Comparison of ENCODE assay signal across 26 mouse cellular contexts in the genomic region with DNA sequence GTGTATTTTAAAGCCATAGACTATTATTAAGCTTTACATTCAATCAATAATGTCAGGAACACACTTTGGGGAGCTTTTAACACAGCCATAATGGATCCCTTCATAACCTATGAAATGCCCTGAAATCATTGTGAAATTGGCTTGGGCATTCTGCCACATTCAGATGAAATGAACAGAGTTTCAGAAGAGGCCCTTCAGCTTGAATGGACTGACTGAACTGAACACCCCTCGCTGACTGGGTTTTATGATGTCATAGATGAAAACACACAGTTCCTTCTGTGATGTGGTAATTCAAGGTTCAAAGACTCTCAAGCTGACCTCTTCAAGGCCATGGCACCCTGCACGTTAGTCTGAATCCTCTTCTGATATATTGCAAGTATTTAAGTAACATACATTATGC.
DNase-seq lines count a peak whose midpoint lies in the region; ATAC-seq and TF ChIP-seq lines count a peak whose summit lies in the region.
"Had no signal": no experiment of that assay in that cellular context is flagged by ENCODE, and none has a peak within 500 bp of the region (broad histone marks: within the 10 kb centered on the region; RNA-seq: fewer than 3 reads in every experiment).

No protein-coding gene starts in this region.

- H3K4me2 ChIP-seq in forebrain, embryonic 14.5 days (ENCODE audit: low read length): no peak overlapping the region
- no peak overlapping the region for H3K4me2 ChIP-seq in forebrain, embryonic 11.5 days (ENCODE audit: low read depth, low read length, severe bottlenecking)
- H3K4me2 ChIP-seq in lung, postnatal 0 days (replicated peaks; ENCODE audit: low read depth, low read length): no peak overlapping the region
- H3K4me2 ChIP-seq: embryonic facial prominence, embryonic 15.5 days; hindbrain, embryonic 13.5 days; intestine, embryonic 15.5 days had no signal

- no peak overlapping the region for H3K9ac ChIP-seq in forebrain, embryonic 14.5 days (ENCODE audit: low read length)
- H3K9ac ChIP-seq in forebrain, embryonic 11.5 days (ENCODE audit: low read length): no peak overlapping the region
- H3K9ac ChIP-seq in lung, postnatal 0 days (replicated peaks; ENCODE audit: low read depth): no peak overlapping the region
- H3K9ac ChIP-seq: embryonic facial prominence, embryonic 15.5 days; hindbrain, embryonic 13.5 days; intestine, embryonic 15.5 days had no signal

- peak; percentile 36 for DNase-seq in adrenal gland, postnatal 10 days
- DNase-seq in adrenal gland, adult 8-10 months: no peak
- DNase-seq in forebrain, embryonic 14.5 days (ENCODE audit: low spot score): peak; percentile 24
- no peak for DNase-seq in forebrain, embryonic 11.5 days (ENCODE audit: low spot score)
- DNase-seq in lung, postnatal 0 days (ENCODE audit: low spot score): peak; percentile 47
- DNase-seq in lung, postnatal 4 days: no peak
- peak; percentile 76 for DNase-seq in Muller cell, postnatal 12 days (ENCODE audit: inconsistent ontology term)
- no peak for DNase-seq in layer of hippocampus, postnatal 10 days (ENCODE audit: low spot score in 2 of 2)
- DNase-seq: adrenal gland, postnatal 36 days; B cell, adult 2 months; cerebellum, adult 11 months; cerebellum, adult 8-10 months; cerebellum, postnatal 25 days; gastrocnemius, postnatal 10 days; heart, adult 18-20 months; heart, postnatal 10 days; heart, postnatal 4 days had no signal

- no peak for TF ChIP-seq EP300 in lung, postnatal 0 days (IDR thresholded peaks at IDR 0.05)

- H3K4me1 ChIP-seq in forebrain, embryonic 14.5 days (ENCODE audit: control insufficient read depth, insufficient read depth, low read length): no peaks in the 10 kb centered on the region
- H3K4me1 ChIP-seq in forebrain, embryonic 11.5 days (replicated peaks; ENCODE audit: control insufficient read depth, insufficient read depth, low read length): no peaks in the 10 kb centered on the region
- no peaks in the 10 kb centered on the region for H3K4me1 ChIP-seq in lung, postnatal 0 days (ENCODE audit: insufficient read depth, low read depth, low read length)
- H3K4me1 ChIP-seq: embryonic facial prominence, embryonic 15.5 days; forebrain, embryonic 10.5 days; heart, embryonic 10.5 days; hindbrain, embryonic 13.5 days; intestine, embryonic 15.5 days had no signal

- no peak overlapping the region for H3K27ac ChIP-seq in forebrain, embryonic 14.5 days (ENCODE audit: low read depth, low read length)
- H3K27ac ChIP-seq in forebrain, embryonic 11.5 days (ENCODE audit: low read depth, low read length): no peak overlapping the region
- H3K27ac ChIP-seq in lung, postnatal 0 days (ENCODE audit: low read length): no peak overlapping the region
- H3K27ac ChIP-seq: embryonic facial prominence, embryonic 15.5 days; forebrain, embryonic 10.5 days; heart, embryonic 10.5 days; hindbrain, embryonic 13.5 days; intestine, embryonic 15.5 days had no signal

- H3K27me3 ChIP-seq in forebrain, embryonic 14.5 days (replicated peaks; ENCODE audit: control insufficient read depth, insufficient read depth, low read length): no peaks in the 10 kb centered on the region
- H3K27me3 ChIP-seq in forebrain, embryonic 11.5 days (ENCODE audit: control insufficient read depth, insufficient read depth, low read length): no peaks in the 10 kb centered on the region
- H3K27me3 ChIP-seq in lung, postnatal 0 days (replicated peaks; ENCODE audit: insufficient read depth, low read length): no peaks in the 10 kb centered on the region
- H3K27me3 ChIP-seq: embryonic facial prominence, embryonic 15.5 days; hindbrain, embryonic 13.5 days; intestine, embryonic 15.5 days had no signal

- TF ChIP-seq CTCF in lung, postnatal 0 days (IDR thresholded peaks at IDR 0.05): no peak

- H3K4me3 ChIP-seq in forebrain, embryonic 14.5 days (ENCODE audit: low read depth, low read length): no peak overlapping the region
- no peak overlapping the region for H3K4me3 ChIP-seq in forebrain, embryonic 11.5 days (ENCODE audit: low read depth, low read length)
- H3K4me3 ChIP-seq in lung, postnatal 0 days (ENCODE audit: low read depth, low read length): no peak overlapping the region
- H3K4me3 ChIP-seq: embryonic facial prominence, embryonic 15.5 days; erythroblast, embryonic 14.5 days; forebrain, embryonic 10.5 days; heart, embryonic 10.5 days; hindbrain, embryonic 13.5 days; intestine, embryonic 15.5 days had no signal

- H3K36me3 ChIP-seq in forebrain, embryonic 14.5 days (ENCODE audit: control insufficient read depth, insufficient read depth, low read length): no peaks in the 10 kb centered on the region
- H3K36me3 ChIP-seq in forebrain, embryonic 11.5 days (ENCODE audit: control insufficient read depth, insufficient read depth, low read length): no peaks in the 10 kb centered on the region
- no peaks in the 10 kb centered on the region for H3K36me3 ChIP-seq in lung, postnatal 0 days (ENCODE audit: insufficient read depth, low read length)
- H3K36me3 ChIP-seq: embryonic facial prominence, embryonic 15.5 days; forebrain, embryonic 10.5 days; G1E; heart, embryonic 10.5 days; hindbrain, embryonic 13.5 days; intestine, embryonic 15.5 days had no signal

- ATAC-seq in forebrain, embryonic 14.5 days: no peak
- ATAC-seq in forebrain, embryonic 11.5 days (replicated peaks; ENCODE audit: low FRiP score): no peak
- no peak for ATAC-seq in lung, postnatal 0 days
- ATAC-seq: CD4-positive, CD25-positive, alpha-beta regulatory T cell, adult 4 months; forebrain, embryonic 16.5 days; intestine, embryonic 15.5 days had no signal

- no peaks in the 10 kb centered on the region for H3K9me3 ChIP-seq in forebrain, embryonic 14.5 days (replicated peaks; ENCODE audit: control insufficient read depth, low read length)
- H3K9me3 ChIP-seq in forebrain, embryonic 11.5 days (ENCODE audit: control insufficient read depth, low read length): no peaks in the 10 kb centered on the region
- H3K9me3 ChIP-seq in lung, postnatal 0 days (ENCODE audit: low read length): no peaks in the 10 kb centered on the region
- H3K9me3 ChIP-seq: embryonic facial prominence, embryonic 15.5 days; forebrain, embryonic 10.5 days; G1E; heart, embryonic 10.5 days; hindbrain, embryonic 13.5 days; intestine, embryonic 15.5 days had no signal

- WGBS in forebrain, embryonic 14.5 days: 33% methylated on average over 2 of the region's 2 CpGs
- 75% methylated on average over 2 of the region's 2 CpGs for WGBS in forebrain, embryonic 11.5 days
- WGBS in lung, postnatal 0 days: 35% methylated on average over 2 of the region's 2 CpGs

Comparison
In these comparisons a context has a peak if more than half of its experiments do, and no peak if none do; other contexts are left out.
1. DNase-seq: peak in adrenal gland, postnatal 10 days (single experiment), forebrain, embryonic 14.5 days (single experiment), lung, postnatal 0 days (single experiment) and Muller cell, postnatal 12 days (single experiment); none in adrenal gland, adult 8-10 months (single experiment), forebrain, embryonic 11.5 days (single experiment), lung, postnatal 4 days (0 of 2) and layer of hippocampus, postnatal 10 days (0 of 2).